Mouse (Mus musculus): ENCODE results near the gene Samd10. TPM values are rescaled to one million over a fixed set of nuclear protein-coding genes. Genes with fewer than 3 reads are reported as not detected.

Samd10 gene
- total and polyA plus RNA-seq, 2 experiments from 2014 or later: 7.7 to 8.0 TPM

- no peaks in the 10 kb centered on the region for H3K27me3 ChIP-seq (ENCODE audit: control insufficient read depth, insufficient read depth, low read length)
- no peak for DNase-seq (ENCODE audit: low spot score)
Measured at GRCm38 (mm10) chr2:181573961-181574360, 25.1 kb downstream of the Samd10 start.

GRCm38 (mm10) chr2:181572921-181573920 lies 25.8 kb downstream of the Samd10 start:
- no peak for ATAC-seq (ENCODE audit: insufficient read depth, low read depth)
- no peaks in the 10 kb centered on the region for H3K27me3 ChIP-seq (ENCODE audit: control insufficient read depth, insufficient read depth, low read length)
- no peaks in the 10 kb centered on the region for H3K9me3 ChIP-seq (replicated peaks; ENCODE audit: control insufficient read depth, low read length)
- peaks cover 40% of the 10 kb centered on the region for H3K36me3 ChIP-seq (replicated peaks; ENCODE audit: control insufficient read depth, insufficient read depth, low read length)
- no peak for DNase-seq (ENCODE audit: low spot score)
- no peak for TF ChIP-seq EP300 (IDR thresholded peaks at IDR 0.05; ENCODE audit: low read depth)
- no peak for TF ChIP-seq CTCF (IDR thresholded peaks at IDR 0.05; ENCODE audit: low read depth)
- H3K4me2 ChIP-seq (ENCODE audit: low read depth, low read length): no peak overlapping the region
- no peak overlapping the region for H3K27ac ChIP-seq (ENCODE audit: low read depth)
- peaks cover 7% of the 10 kb centered on the region; the same call in 1 of the 2 replicates for H3K4me1 ChIP-seq (ENCODE audit: control insufficient read depth, insufficient read depth)
- no peak overlapping the region for H3K4me3 ChIP-seq (ENCODE audit: low read depth, low read length)
- WGBS: 86% methylated on average over 15 of the region's 15 CpGs
- H3K9ac ChIP-seq (replicated peaks; ENCODE audit: low read depth, low read length): no peak overlapping the region

More at GRCm38 (mm10) chr2:181573961-181574360, 25.1 kb downstream of the Samd10 start:
- Histone ChIP-seq H3K4me2 (ENCODE audit: low read depth, low read length) (no peak overlapping the region), H3K27ac (ENCODE audit: low read depth) (no peak overlapping the region), H3K36me3 (replicated peaks; ENCODE audit: control insufficient read depth, insufficient read depth, low read length) (peaks cover 40% of the 10 kb centered on the region), H3K9ac (replicated peaks; ENCODE audit: low read depth, low read length) (no peak overlapping the region), H3K4me1 (ENCODE audit: control insufficient read depth, insufficient read depth) (peaks cover 15% of the 10 kb centered on the region), H3K4me3 (ENCODE audit: low read depth, low read length) (no peak overlapping the region), H3K9me3 (replicated peaks; ENCODE audit: control insufficient read depth, low read length) (no peaks in the 10 kb centered on the region)
- 84% methylated on average over 9 of the region's 9 CpGs for WGBS
- ATAC-seq (ENCODE audit: insufficient read depth, low read depth): no peak
- TF ChIP-seq CTCF (IDR thresholded peaks at IDR 0.05; ENCODE audit: low read depth) (no peak), EP300 (IDR thresholded peaks at IDR 0.05; ENCODE audit: low read depth) (no peak)

- Histone ChIP-seq H3K4me1 (ENCODE audit: control insufficient read depth, insufficient read depth) (no peaks in the 10 kb centered on the region), H3K9me3 (replicated peaks; ENCODE audit: control insufficient read depth, low read length) (no peaks in the 10 kb centered on the region), H3K4me2 (ENCODE audit: low read depth, low read length) (no peak overlapping the region), H3K27me3 (ENCODE audit: control insufficient read depth, insufficient read depth, low read length) (no peaks in the 10 kb centered on the region), H3K27ac (ENCODE audit: low read depth) (no peak overlapping the region), H3K9ac (replicated peaks; ENCODE audit: low read depth, low read length) (no peak overlapping the region), H3K4me3 (ENCODE audit: low read depth, low read length) (no peak overlapping the region), H3K36me3 (replicated peaks; ENCODE audit: control insufficient read depth, insufficient read depth, low read length) (peaks cover 40% of the 10 kb centered on the region)
- DNase-seq (ENCODE audit: low spot score) (no peak), ATAC-seq (ENCODE audit: insufficient read depth, low read depth) (no peak)
- TF ChIP-seq EP300 (IDR thresholded peaks at IDR 0.05; ENCODE audit: low read depth) (no peak), CTCF (IDR thresholded peaks at IDR 0.05; ENCODE audit: low read depth) (no peak)
- 90% methylated on average over 11 of the region's 11 CpGs for WGBS
Measured at GRCm38 (mm10) chr2:181571941-181572670, 26.9 kb downstream of the Samd10 start.

- H3K4me1 ChIP-seq (ENCODE audit: control insufficient read depth, insufficient read depth): no peaks in the 10 kb centered on the region
- H3K36me3 ChIP-seq (replicated peaks; ENCODE audit: control insufficient read depth, insufficient read depth, low read length): peaks cover 40% of the 10 kb centered on the region
- no peak overlapping the region for H3K9ac ChIP-seq (replicated peaks; ENCODE audit: low read depth, low read length)
- 69% methylated on average over 6 of the region's 6 CpGs for WGBS
- H3K4me3 ChIP-seq (ENCODE audit: low read depth, low read length): no peak overlapping the region
- H3K9me3 ChIP-seq (replicated peaks; ENCODE audit: control insufficient read depth, low read length): no peaks in the 10 kb centered on the region
- H3K27me3 ChIP-seq (ENCODE audit: control insufficient read depth, insufficient read depth, low read length): no peaks in the 10 kb centered on the region
- TF ChIP-seq CTCF (IDR thresholded peaks at IDR 0.05; ENCODE audit: low read depth) (no peak), EP300 (IDR thresholded peaks at IDR 0.05; ENCODE audit: low read depth) (no peak)
- H3K4me2 ChIP-seq (ENCODE audit: low read depth, low read length): no peak overlapping the region
- no peak for ATAC-seq (ENCODE audit: insufficient read depth, low read depth)
- no peak overlapping the region for H3K27ac ChIP-seq (ENCODE audit: low read depth)
- DNase-seq (ENCODE audit: low spot score): no peak
Measured at GRCm38 (mm10) chr2:181570921-181571595, 28.0 kb downstream of the Samd10 start.

- Histone ChIP-seq H3K27me3 (ENCODE audit: control insufficient read depth, insufficient read depth, low read length) (no peaks in the 10 kb centered on the region), H3K36me3 (replicated peaks; ENCODE audit: control insufficient read depth, insufficient read depth, low read length) (peaks cover 40% of the 10 kb centered on the region), H3K4me2 (ENCODE audit: low read depth, low read length) (no peak overlapping the region), H3K4me3 (ENCODE audit: low read depth, low read length) (no peak overlapping the region), H3K4me1 (ENCODE audit: control insufficient read depth, insufficient read depth) (no peaks in the 10 kb centered on the region), H3K9ac (replicated peaks; ENCODE audit: low read depth, low read length) (no peak overlapping the region), H3K9me3 (replicated peaks; ENCODE audit: control insufficient read depth, low read length) (no peaks in the 10 kb centered on the region; the same call in 1 of the 2 replicates), H3K27ac (ENCODE audit: low read depth) (no peak overlapping the region)
- TF ChIP-seq EP300 (IDR thresholded peaks at IDR 0.05; ENCODE audit: low read depth): no peak
- TF ChIP-seq CTCF (IDR thresholded peaks at IDR 0.05; ENCODE audit: low read depth): no peak
- WGBS: 82% methylated on average over 8 of the region's 8 CpGs
- ATAC-seq (ENCODE audit: insufficient read depth, low read depth) (no peak), DNase-seq (ENCODE audit: low spot score) (no peak)
Measured at GRCm38 (mm10) chr2:181570375-181570774, 28.6 kb downstream of the Samd10 start.
